Comparison of ENCODE assay signal across 9 mouse cellular contexts in the genomic region with DNA sequence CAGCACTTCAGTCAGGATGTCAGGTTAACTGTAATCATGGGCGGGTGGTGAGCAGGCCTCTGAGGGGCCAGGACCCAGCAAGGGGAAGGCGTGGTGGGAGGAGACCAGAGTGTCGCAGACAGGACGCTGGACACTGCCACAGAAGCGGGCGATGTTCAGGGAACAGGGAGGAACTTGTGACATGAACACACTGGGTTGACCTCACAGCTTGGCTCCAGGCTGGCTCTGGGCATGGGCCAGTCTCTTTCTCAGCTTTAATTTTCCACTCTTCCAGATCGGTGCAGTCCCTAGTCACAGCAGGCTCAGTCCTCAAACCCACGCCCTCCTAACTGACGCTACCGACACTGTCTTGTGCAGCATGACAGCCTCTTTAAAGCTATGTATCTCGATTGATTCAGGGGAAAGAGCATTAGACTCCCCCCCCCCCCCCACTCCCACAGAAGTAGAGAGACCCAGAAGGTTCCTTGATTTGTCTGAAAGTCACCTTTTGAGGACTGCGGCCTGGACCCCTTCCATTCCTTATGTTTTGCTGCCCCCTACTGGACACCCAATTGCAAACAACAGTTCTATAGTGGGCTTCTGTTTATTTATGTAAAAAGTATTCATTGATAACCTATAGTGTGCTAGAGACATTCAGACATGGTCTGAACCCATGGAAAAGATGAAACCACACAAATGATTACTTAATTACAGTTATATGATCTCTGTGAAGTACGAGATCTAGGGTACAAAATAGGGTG. TPM values are rescaled to one million over a fixed set of nuclear protein-coding genes. Genes with fewer than 3 reads are reported as not detected.
A peak's percentile ranks its signal among the peaks of the same experiment; 100 is the strongest.
DNase-seq lines count a peak whose midpoint lies in the region; ATAC-seq and TF ChIP-seq lines count a peak whose summit lies in the region.
"Had no signal": no experiment of that assay in that cellular context is flagged by ENCODE, and none has a peak within 500 bp of the region (broad histone marks: within the 10 kb centered on the region; RNA-seq: fewer than 3 reads in every experiment).

No protein-coding gene starts in this region.

- H3K4me1 ChIP-seq in kidney, embryonic 16.5 days (ENCODE audit: insufficient read depth, low read length) = no peaks in the 10 kb centered on the region
- H3K4me1 ChIP-seq in forebrain, embryonic 11.5 days (replicated peaks; ENCODE audit: control insufficient read depth, insufficient read depth, low read length) = no peaks in the 10 kb centered on the region
- H3K4me1 ChIP-seq in heart, postnatal 0 days (ENCODE audit: control insufficient read depth, insufficient read depth) = no peaks in the 10 kb centered on the region
- H3K4me1 ChIP-seq: neural tube, embryonic 12.5 days had no signal

- no peaks in the 10 kb centered on the region for H3K9me3 ChIP-seq in kidney, embryonic 16.5 days (ENCODE audit: low read length)
- H3K9me3 ChIP-seq in forebrain, embryonic 11.5 days (ENCODE audit: control insufficient read depth, low read length) = no peaks in the 10 kb centered on the region
- H3K9me3 ChIP-seq in heart, postnatal 0 days (replicated peaks; ENCODE audit: control insufficient read depth, low read length) = no peaks in the 10 kb centered on the region
- H3K9me3 ChIP-seq: neural tube, embryonic 12.5 days had no signal

- H3K4me3 ChIP-seq in kidney, embryonic 16.5 days (ENCODE audit: low read length) = no peak overlapping the region
- no peak overlapping the region for H3K4me3 ChIP-seq in forebrain, embryonic 11.5 days (ENCODE audit: low read depth, low read length)
- no peak overlapping the region for H3K4me3 ChIP-seq in heart, postnatal 0 days (ENCODE audit: low read depth, low read length)
- H3K4me3 ChIP-seq: neural tube, embryonic 12.5 days had no signal

- ATAC-seq in kidney, embryonic 16.5 days (ENCODE audit: low FRiP score, low TSS enrichment) = no peak; the same call in 1 of the 2 replicates
- 0 out of 2 replicates have a peak, but pooled peaks have one; percentile 39 for ATAC-seq in forebrain, embryonic 11.5 days (replicated peaks; ENCODE audit: low FRiP score)
- peak; percentile 69 for ATAC-seq in heart, postnatal 0 days (ENCODE audit: insufficient read depth, low read depth)
- peak; percentile 78 for ATAC-seq in megakaryocyte-erythroid progenitor cell, adult 5-6 weeks (replicated peaks; ENCODE audit: low FRiP score, low TSS enrichment, poor library complexity, severe bottlenecking)

- no peaks in the 10 kb centered on the region for H3K36me3 ChIP-seq in kidney, embryonic 16.5 days (ENCODE audit: insufficient read depth, low read length)
- H3K36me3 ChIP-seq in forebrain, embryonic 11.5 days (ENCODE audit: control insufficient read depth, insufficient read depth, low read length) = no peaks in the 10 kb centered on the region
- no peaks in the 10 kb centered on the region for H3K36me3 ChIP-seq in heart, postnatal 0 days (replicated peaks; ENCODE audit: control insufficient read depth, insufficient read depth, low read length)
- H3K36me3 ChIP-seq: neural tube, embryonic 12.5 days had no signal

- DNase-seq in kidney, adult 18-20 months = peak; percentile 54
- peak; percentile 58 for DNase-seq in c-Kit-positive CD71-positive TER-119-negative erythroid progenitor cells, embryonic 14.5 days (ENCODE audit: low read depth)
- DNase-seq in forebrain, embryonic 11.5 days (ENCODE audit: low spot score) = peak; percentile 82
- DNase-seq in heart, postnatal 0 days (ENCODE audit: low spot score) = peak; percentile 45
- peak; percentile 54 to 75 for DNase-seq in layer of hippocampus, postnatal 14 days (ENCODE audit: low spot score in 2 of 2)
- peak; percentile 47 to 83 for DNase-seq in spleen, postnatal 10 days (ENCODE audit: low spot score in 2 of 2)

- TF ChIP-seq CTCF in heart, postnatal 0 days (IDR thresholded peaks at IDR 0.05; ENCODE audit: low read depth) = peak; percentile 83

- H3K9ac ChIP-seq in kidney, embryonic 16.5 days (replicated peaks; ENCODE audit: low read length) = no peak overlapping the region
- H3K9ac ChIP-seq in forebrain, embryonic 11.5 days (ENCODE audit: low read length) = no peak overlapping the region
- H3K9ac ChIP-seq in heart, postnatal 0 days (replicated peaks; ENCODE audit: low read depth, low read length) = no peak overlapping the region
- H3K9ac ChIP-seq: neural tube, embryonic 12.5 days had no signal

- TF ChIP-seq EP300 in heart, postnatal 0 days (IDR thresholded peaks at IDR 0.05; ENCODE audit: low read depth) = no peak

- no peak overlapping the region for H3K4me2 ChIP-seq in kidney, embryonic 16.5 days (replicated peaks; ENCODE audit: low read depth, low read length)
- H3K4me2 ChIP-seq in forebrain, embryonic 11.5 days (ENCODE audit: low read depth, low read length, severe bottlenecking) = no peak overlapping the region
- H3K4me2 ChIP-seq in heart, postnatal 0 days (ENCODE audit: low read depth, low read length) = no peak overlapping the region
- H3K4me2 ChIP-seq: neural tube, embryonic 12.5 days had no signal

- H3K27me3 ChIP-seq in kidney, embryonic 16.5 days (ENCODE audit: insufficient read depth, low read length) = no peaks in the 10 kb centered on the region
- H3K27me3 ChIP-seq in forebrain, embryonic 11.5 days (ENCODE audit: control insufficient read depth, insufficient read depth, low read length) = no peaks in the 10 kb centered on the region
- H3K27me3 ChIP-seq in heart, postnatal 0 days (ENCODE audit: control insufficient read depth, insufficient read depth, low read length) = peaks cover 13% of the 10 kb centered on the region; the same call in 1 of the 2 replicates
- H3K27me3 ChIP-seq: neural tube, embryonic 12.5 days had no signal

- H3K27ac ChIP-seq in kidney, embryonic 16.5 days (ENCODE audit: low read length) = no peak overlapping the region
- no peak overlapping the region for H3K27ac ChIP-seq in forebrain, embryonic 11.5 days (ENCODE audit: low read depth, low read length)
- H3K27ac ChIP-seq in heart, postnatal 0 days (ENCODE audit: low read depth) = no peak overlapping the region
- H3K27ac ChIP-seq: neural tube, embryonic 12.5 days had no signal

- WGBS in kidney, embryonic 16.5 days = 56% methylated on average over 13 of the region's 13 CpGs
- 61% methylated on average over 13 of the region's 13 CpGs for WGBS in forebrain, embryonic 11.5 days
- 47% methylated on average over 13 of the region's 13 CpGs for WGBS in heart, postnatal 0 days

RNA-seq across cellular contexts. Expression of gene Mmp24, which starts 10.3 kb away (rescaled TPM):
- 0.07 and 0.09 TPM in 2 replicates for polyA plus RNA-seq in kidney, embryonic 16.5 days (2015; fragmentation: Nextera tagmentation; extraction: Ambion mirVana)
- 1.0 and 2.0 TPM in 2 replicates for polyA plus RNA-seq in forebrain, embryonic 11.5 days (2014; fragmentation: Nextera tagmentation; extraction: Ambion mirVana)
- 0.04 and 0.38 TPM in 2 replicates for total RNA-seq in heart, postnatal 0 days (2014; rRNA removed; ENCODE audit: low replicate concordance)
- polyA plus RNA-seq in heart, postnatal 0 days (2015; fragmentation: Nextera tagmentation; extraction: Ambion mirVana) = 0.03 and 0.04 TPM in 2 replicates
- 10 to 100 TPM; 50.0 to 53.3 TPM for total RNA-seq in layer of hippocampus, postnatal 14 days (2021)
- total RNA-seq in megakaryocyte-erythroid progenitor cell, adult 5-6 weeks (2014; fragmentation: Nextera tagmentation) = not detected in 2 replicates
- total RNA-seq in megakaryocyte-erythroid progenitor cell, adult 5-6 weeks (2017) = 0.05 TPM in 1 of 2 replicates, not detected in the other

RNA-seq across cellular contexts. Expression of gene Procr, which starts 13.9 kb away (rescaled TPM):
- 13.0 and 13.1 TPM in 2 replicates for polyA plus RNA-seq in kidney, embryonic 16.5 days (2015; fragmentation: Nextera tagmentation; extraction: Ambion mirVana)
- polyA plus RNA-seq in forebrain, embryonic 11.5 days (2014; fragmentation: Nextera tagmentation; extraction: Ambion mirVana) = 0.96 and 1.1 TPM in 2 replicates
- 3.4 and 9.3 TPM in 2 replicates for total RNA-seq in heart, postnatal 0 days (2014; rRNA removed; ENCODE audit: low replicate concordance)
- 4.0 and 4.7 TPM in 2 replicates for polyA plus RNA-seq in heart, postnatal 0 days (2015; fragmentation: Nextera tagmentation; extraction: Ambion mirVana)
- total RNA-seq in layer of hippocampus, postnatal 14 days (2021) = 1 to 10 TPM; 1.3 to 1.6 TPM
- not detected in 2 replicates for total RNA-seq in megakaryocyte-erythroid progenitor cell, adult 5-6 weeks (2014; fragmentation: Nextera tagmentation)
- 1.4 TPM in 1 of 2 replicates, not detected in the other for total RNA-seq in megakaryocyte-erythroid progenitor cell, adult 5-6 weeks (2017)

RNA-seq across cellular contexts. Expression of gene Gm17581, which starts 29.2 kb away (rescaled TPM):
- not detected in 2 replicates for polyA plus RNA-seq in kidney, embryonic 16.5 days (2015; fragmentation: Nextera tagmentation; extraction: Ambion mirVana)
- not detected in 2 replicates for polyA plus RNA-seq in forebrain, embryonic 11.5 days (2014; fragmentation: Nextera tagmentation; extraction: Ambion mirVana)
- total RNA-seq in heart, postnatal 0 days (2014; rRNA removed; ENCODE audit: low replicate concordance) = not detected in 2 replicates
- polyA plus RNA-seq in heart, postnatal 0 days (2015; fragmentation: Nextera tagmentation; extraction: Ambion mirVana) = not detected in 2 replicates
- total RNA-seq in layer of hippocampus, postnatal 14 days (2021) = not detected
- not detected in 2 replicates for total RNA-seq in megakaryocyte-erythroid progenitor cell, adult 5-6 weeks (2014; fragmentation: Nextera tagmentation)
- not detected in 2 replicates for total RNA-seq in megakaryocyte-erythroid progenitor cell, adult 5-6 weeks (2017)
- polyA plus RNA-seq: neural tube, embryonic 12.5 days had no signal

RNA-seq across cellular contexts. Expression of gene Edem2, which starts 35.6 kb away (rescaled TPM):
- polyA plus RNA-seq in kidney, embryonic 16.5 days (2015; fragmentation: Nextera tagmentation; extraction: Ambion mirVana) = 43.2 and 44.8 TPM in 2 replicates
- 31.8 and 33.2 TPM in 2 replicates for polyA plus RNA-seq in forebrain, embryonic 11.5 days (2014; fragmentation: Nextera tagmentation; extraction: Ambion mirVana)
- 9.7 and 18.4 TPM in 2 replicates for total RNA-seq in heart, postnatal 0 days (2014; rRNA removed; ENCODE audit: low replicate concordance)
- polyA plus RNA-seq in heart, postnatal 0 days (2015; fragmentation: Nextera tagmentation; extraction: Ambion mirVana) = 14.8 and 18.1 TPM in 2 replicates
- total RNA-seq in layer of hippocampus, postnatal 14 days (2021) = 10 to 100 TPM; 18.2 to 19.6 TPM
- total RNA-seq in megakaryocyte-erythroid progenitor cell, adult 5-6 weeks (2014; fragmentation: Nextera tagmentation) = 15.9 and 23.0 TPM in 2 replicates
- total RNA-seq in megakaryocyte-erythroid progenitor cell, adult 5-6 weeks (2017) = 10.1 and 14.7 TPM in 2 replicates

RNA-seq across cellular contexts. Expression of gene BC029722, which starts 54.4 kb away (rescaled TPM):
- 18.9 and 20.0 TPM in 2 replicates for polyA plus RNA-seq in kidney, embryonic 16.5 days (2015; fragmentation: Nextera tagmentation; extraction: Ambion mirVana)
- 6.9 and 8.0 TPM in 2 replicates for polyA plus RNA-seq in forebrain, embryonic 11.5 days (2014; fragmentation: Nextera tagmentation; extraction: Ambion mirVana)
- 14.1 and 14.7 TPM in 2 replicates for total RNA-seq in heart, postnatal 0 days (2014; rRNA removed; ENCODE audit: low replicate concordance)
- 20.9 and 21.4 TPM in 2 replicates for polyA plus RNA-seq in heart, postnatal 0 days (2015; fragmentation: Nextera tagmentation; extraction: Ambion mirVana)
- 10 to 100 TPM; 43.8 to 45.6 TPM for total RNA-seq in layer of hippocampus, postnatal 14 days (2021)
- 9.0 and 9.9 TPM in 2 replicates for total RNA-seq in megakaryocyte-erythroid progenitor cell, adult 5-6 weeks (2014; fragmentation: Nextera tagmentation)
- total RNA-seq in megakaryocyte-erythroid progenitor cell, adult 5-6 weeks (2017) = 4.4 and 10.3 TPM in 2 replicates

Comparison
In these comparisons a context has a peak if more than half of its experiments do, and no peak if none do; other contexts are left out.
1. RNA of gene Mmp24, which starts 10.3 kb away (total RNA-seq): 50.0 to 53.3 TPM in layer of hippocampus, postnatal 14 days; 0.04 to 0.38 TPM in heart, postnatal 0 days and 0.05 TPM in megakaryocyte-erythroid progenitor cell, adult 5-6 weeks; every median in the first group is over 10 times any median in the second.
2. Peak in every context shown above with its lines, with median percentiles within 50 percentile points of each other: DNase-seq.